Mouse (Mus musculus) cerebellum, adult 9-11 months (tissue): ENCODE measurements at regions not wholly inside any gene's neighbourhood (a gene's known extent, or its start where the extent isn't known, plus 50 kb on each side); places are given as distances from the start of the nearest gene placed in this dataset.
"Not testable (repeated sequence)": the region's sequence is repeated elsewhere in the genome, so short reads cannot be mapped to it uniquely, and the experiment has no call there.

Source experiments
- DNase-seq: peaks from one replicate; pipeline ENCODE4 v3.0.0; 2022

DNA sequence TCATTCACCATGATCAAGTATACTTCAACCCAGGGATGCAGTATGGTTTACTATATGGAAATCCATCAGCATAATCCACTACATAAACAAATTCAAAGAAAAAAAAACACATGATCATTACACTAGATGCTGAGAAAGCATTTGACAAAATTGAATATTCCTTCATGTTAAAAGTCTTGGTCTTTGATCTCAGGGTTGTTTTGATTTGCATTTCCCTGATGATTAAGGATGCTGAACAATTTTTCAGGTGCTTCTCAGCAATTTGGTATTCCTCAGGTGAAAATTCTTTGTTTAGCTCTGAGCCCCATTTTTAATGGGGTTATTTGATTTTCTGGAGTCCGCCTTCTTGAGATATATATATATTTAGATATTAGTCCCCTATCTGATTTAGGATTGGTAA lies 123.4 kb upstream of the Hsf2 start:
- not testable (repeated sequence) for DNase-seq
